Mouse (Mus musculus): ENCODE data around the gene Galnt5. TPM values are rescaled to one million over a fixed set of nuclear protein-coding genes. Genes with fewer than 3 reads are reported as not detected.

The Galnt5 gene
- total RNA-seq (2023) = not detected

DNA sequence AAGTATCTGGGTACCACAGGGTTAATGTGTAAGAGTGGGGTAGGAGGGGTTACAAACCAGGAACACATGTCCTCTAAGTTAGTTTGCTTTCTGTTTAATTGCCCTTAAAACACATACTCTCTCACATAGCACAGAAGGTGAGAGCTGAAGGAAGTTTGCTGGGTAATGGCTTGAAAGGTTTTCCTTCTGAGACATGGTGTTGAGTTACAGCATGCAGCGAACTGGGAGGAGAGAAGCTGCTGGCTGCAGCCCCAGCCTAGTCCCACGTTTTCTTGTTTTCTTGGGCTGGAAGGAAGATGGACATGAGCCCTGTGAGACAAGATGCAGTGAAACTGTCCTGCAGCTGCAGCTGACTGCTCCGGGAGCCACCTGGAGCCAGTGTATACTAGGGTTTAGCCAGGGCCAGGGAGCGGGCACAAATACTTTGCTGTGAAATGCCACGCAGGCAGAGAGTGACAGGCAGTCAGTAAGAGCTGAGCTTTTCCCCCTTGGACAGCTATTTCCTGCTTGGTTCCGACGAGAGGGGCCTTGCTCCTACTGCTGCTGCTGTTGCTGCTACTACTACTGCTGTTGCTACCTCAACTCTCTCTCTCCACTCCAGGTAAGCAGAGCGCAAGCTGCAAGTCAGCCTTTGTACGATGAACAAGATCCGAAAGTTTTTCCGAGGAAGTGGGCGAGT is at the start of gene Galnt5:
TSS of gene Galnt5 (plus strand) at position 133 of the 679 bp plus-strand sequence.

GRCm38 (mm10) chr2:58052821-58053581 is 55.3 kb downstream of the Galnt5 start, which contains the start of gene Ermn:
Ermn (minus strand) TSS chr2:58052864.

Other genes starting within 250 kb of the Galnt5 start
- gene Ermn, start 55.0 kb downstream of the Galnt5 start, total RNA-seq (2023) = not detected
- gene Cytip, start 197.6 kb downstream of the Galnt5 start, total RNA-seq (2023) = 1,005 TPM

Data from CD4-positive naive resting alpha-beta T cell, adult 57 days (primary cell).